Mouse (Mus musculus) olfactory bulb, adult 2 months (tissue): ENCODE results near the gene Mettl7a1. TPM values are rescaled to one million over a fixed set of nuclear protein-coding genes. Genes with fewer than 3 reads are reported as not detected.
"Not testable (repeated sequence)": the region's sequence is repeated elsewhere in the genome, so short reads cannot be mapped to it uniquely, and the experiment has no call there.

ENCODE experiments used
- H3K27ac ChIP-seq: fragments of 200-500 bp; 2 replicates; pipeline ENCODE4 v1.5.1; 2012; ENCODE audit warnings: low read depth, low read length; ENCODE audit not compliant: insufficient read depth
- H3K4me1 ChIP-seq: fragments of 200-500 bp; 2 replicates; pipeline ENCODE4 v1.6.1; 2012; ENCODE audit warnings: low read length; ENCODE audit not compliant: control insufficient read depth, insufficient read depth
- H3K4me3 ChIP-seq: fragments of 200-500 bp; 2 replicates; pipeline ENCODE4 v1.5.1; 2012; ENCODE audit warnings: mild to moderate bottlenecking, low read depth, low read length, moderate library complexity; ENCODE audit not compliant: insufficient read depth
- CTCF ChIP-seq: fragments of 200-500 bp; IDR thresholded peaks from 2 replicates; pipeline ENCODE4 v1.5.1; 2012; ENCODE audit warnings: low read depth, mild to moderate bottlenecking, low read length, moderate library complexity; ENCODE audit not compliant: insufficient read depth
- POLR2A ChIP-seq: fragments of 200-500 bp; IDR thresholded peaks from 2 replicates; pipeline ENCODE4 v1.6.1; 2012; ENCODE audit warnings: mild to moderate bottlenecking, low read depth, low read length, moderate library complexity; ENCODE audit not compliant: insufficient read depth
- WGBS: fragments of 180-500 bp; shearing (Covaris S2); methylation state at CpG from one replicate; pipeline ENCODE4 v1.1.7; 2018; 5-methylcytosine and 5-hydroxymethylcytosine counted together
- polyA plus RNA-seq: library from polyadenylated mRNA; stranded (reverse); fragments of >200 nt; gene quantifications from 2 replicates; pipeline ENCODE4 v1.2.4, GENCODE M21; 2012; ENCODE audit warnings: low replicate concordance; ENCODE audit not compliant: missing spikeins, insufficient read depth, insufficient read length

Gene Mettl7a1
- polyA plus RNA-seq, 1 experiment, result not detected

GRCm38 (mm10) chr15:100345484-100345883 lies 41.5 kb downstream of the Mettl7a1 start:
- H3K27ac ChIP-seq, result no peak overlapping the region
- TF ChIP-seq POLR2A (no peak), CTCF (no peak)
- no peak overlapping the region for H3K4me3 ChIP-seq
- H3K4me1 ChIP-seq, result no peaks in the 10 kb centered on the region

GRCm38 (mm10) chr15:100346761-100347160 lies 42.8 kb downstream of the Mettl7a1 start:
- WGBS, result 22% methylated on average over 14 of the region's 14 CpGs
- TF ChIP-seq CTCF (no peak), POLR2A (no peak)
- no peaks in the 10 kb centered on the region for H3K4me1 ChIP-seq
- no peak overlapping the region for H3K27ac ChIP-seq
- H3K4me3 ChIP-seq, result no peak overlapping the region

- Histone ChIP-seq H3K4me1 (no peaks in the 10 kb centered on the region), H3K4me3 (no peak overlapping the region), H3K27ac (no peak overlapping the region)
- no peak for TF ChIP-seq POLR2A
- no peak for TF ChIP-seq CTCF
- 57% methylated on average over 2 of the region's 2 CpGs for WGBS
Measured at GRCm38 (mm10) chr15:100349496-100349895, 45.6 kb downstream of the Mettl7a1 start.

GRCm38 (mm10) chr15:100351501-100352060 lies 47.6 kb downstream of the Mettl7a1 start:
- H3K4me3 ChIP-seq, result no peak overlapping the region
- no peaks in the 10 kb centered on the region for H3K4me1 ChIP-seq
- 74% methylated on average over 6 of the region's 6 CpGs for WGBS

GRCm38 (mm10) chr15:100352711-100353250 lies 48.8 kb downstream of the Mettl7a1 start, which contains the start of the genes Methig1 and Mettl7a2:
Gene Methig1, plus strand, starts transcription at chr15:100353149.
Gene Mettl7a2, plus strand, starts transcription at chr15:100353200.
- TF ChIP-seq CTCF, result no peak
- TF ChIP-seq POLR2A, result no peak
- WGBS, result 85% methylated on average over 10 of the region's 10 CpGs
- Histone ChIP-seq H3K4me1 (no peaks in the 10 kb centered on the region), H3K4me3 (no peak within 1 kb of the TSS), H3K27ac (no peak within 1 kb of the TSS)

More at GRCm38 (mm10) chr15:100351501-100352060, 47.6 kb downstream of the Mettl7a1 start:
- TF ChIP-seq POLR2A (no peak), CTCF (no peak)
- H3K27ac ChIP-seq, result no peak overlapping the region

- WGBS, result 97% methylated on average over 22 of the region's 22 CpGs
Measured at GRCm38 (mm10) chr15:100353399-100353798, 49.5 kb downstream of the Mettl7a1 start.

GRCm38 (mm10) chr15:100355876-100356275 lies 51.9 kb downstream of the Mettl7a1 start:
- WGBS, result 91% methylated on average over 5 of the region's 5 CpGs
- no peak for TF ChIP-seq CTCF
- TF ChIP-seq POLR2A, result no peak
- no peaks in the 10 kb centered on the region for H3K4me1 ChIP-seq
- H3K4me3 ChIP-seq, result no peak overlapping the region
- no peak overlapping the region for H3K27ac ChIP-seq

More at GRCm38 (mm10) chr15:100353399-100353798, 49.5 kb downstream of the Mettl7a1 start:
- H3K27ac ChIP-seq, H3K4me1 ChIP-seq, H3K4me3 ChIP-seq: not testable (repeated sequence)

GRCm38 (mm10) chr15:100364242-100364641 lies 60.3 kb downstream of the Mettl7a1 start, which contains the start of gene Higd1c:
Gene Higd1c, plus strand, starts transcription at chr15:100364542.
- no peak within 1 kb of the TSS for H3K4me3 ChIP-seq
- H3K27ac ChIP-seq, result no peak within 1 kb of the TSS
- 82% methylated on average over 7 of the region's 7 CpGs for WGBS
- TF ChIP-seq CTCF (no peak), POLR2A (no peak)
- H3K4me1 ChIP-seq, result no peaks in the 10 kb centered on the region

- 80% methylated on average over 9 of the region's 9 CpGs for WGBS
- H3K4me1 ChIP-seq, H3K4me3 ChIP-seq, H3K27ac ChIP-seq: not testable (repeated sequence)
Measured at GRCm38 (mm10) chr15:100365967-100366366, 62.0 kb downstream of the Mettl7a1 start.
